Mouse (Mus musculus): ENCODE data around the gene Lpin3. TPM values are rescaled to one million over a fixed set of nuclear protein-coding genes. Genes with fewer than 3 reads are reported as not detected.

The Lpin3 gene
- total and polyA plus RNA-seq, 2 experiments from 2014 or later = 0.10 to 0.27 TPM

DNA sequence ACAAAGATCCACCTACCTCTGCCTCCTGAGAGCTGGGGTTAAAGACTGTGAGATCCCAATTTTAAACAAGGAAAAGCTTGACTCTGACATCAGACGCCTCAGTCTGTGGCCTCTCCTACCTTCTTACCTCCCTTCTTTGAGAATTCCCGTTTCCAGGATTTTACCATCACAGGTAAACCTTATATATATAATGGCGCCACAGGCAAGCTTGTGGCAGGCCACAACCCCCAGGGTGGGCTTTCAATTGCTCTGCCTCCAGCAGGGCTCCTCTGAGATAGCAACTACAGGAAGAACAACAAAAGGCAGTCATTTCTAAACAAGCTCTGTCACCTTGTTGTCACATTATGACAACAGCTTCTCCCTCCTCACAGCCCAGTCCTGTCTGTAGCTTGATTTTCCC, 5.8 kb downstream of the Lpin3 start:
- TF ChIP-seq CTCF (IDR thresholded peaks at IDR 0.05; ENCODE audit: low read depth) = no peak
- no peak overlapping the region for H3K9ac ChIP-seq
- ATAC-seq (no peak), DNase-seq (no peak)
- H3K4me3 ChIP-seq (ENCODE audit: low read depth, low read length) = no peak overlapping the region
- H3K36me3 ChIP-seq (ENCODE audit: insufficient read depth) = no peaks in the 10 kb centered on the region
- H3K4me1 ChIP-seq (ENCODE audit: insufficient read depth) = 0 out of 2 replicates have a peak, but pooled peaks cover 4% of the 10 kb centered on the region
- H3K27me3 ChIP-seq (ENCODE audit: insufficient read depth, low read length) = no peaks in the 10 kb centered on the region
- H3K4me2 ChIP-seq (ENCODE audit: low read depth) = no peak overlapping the region
- no peak overlapping the region for H3K27ac ChIP-seq (ENCODE audit: low read depth, low read length)
- no peaks in the 10 kb centered on the region for H3K9me3 ChIP-seq (ENCODE audit: low read length)
- WGBS = 70% methylated on average over 3 of the region's 3 CpGs

DNA sequence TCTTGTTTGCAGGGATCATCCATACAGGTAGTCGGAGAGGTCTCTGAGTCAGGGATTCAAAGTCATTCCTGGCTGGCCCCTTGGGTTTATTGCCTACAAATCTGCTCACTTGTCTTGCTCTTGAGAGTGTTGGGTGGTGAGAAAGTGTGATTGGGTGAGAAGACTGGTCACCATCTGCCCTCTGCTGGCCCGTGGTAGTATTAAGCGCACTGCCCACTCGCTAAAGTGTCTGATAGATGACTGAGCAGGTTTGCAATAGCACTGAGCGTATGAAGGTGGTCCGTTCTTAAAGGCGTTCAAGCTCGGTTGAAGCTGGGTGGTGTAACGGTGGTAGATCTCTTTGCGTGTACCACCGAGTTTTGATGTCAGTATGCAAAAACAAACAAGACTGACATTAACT, 6.8 kb downstream of the Lpin3 start:
- Histone ChIP-seq H3K9me3 (ENCODE audit: low read length) (no peaks in the 10 kb centered on the region), H3K4me1 (ENCODE audit: insufficient read depth) (0 out of 2 replicates have a peak, but pooled peaks cover 4% of the 10 kb centered on the region), H3K27me3 (ENCODE audit: insufficient read depth, low read length) (no peaks in the 10 kb centered on the region), H3K9ac (no peak overlapping the region), H3K4me2 (ENCODE audit: low read depth) (peak overlapping the region; percentile 63), H3K36me3 (ENCODE audit: insufficient read depth) (no peaks in the 10 kb centered on the region), H3K4me3 (ENCODE audit: low read depth, low read length) (peak overlapping the region; percentile 33), H3K27ac (ENCODE audit: low read depth, low read length) (no peak overlapping the region)
- DNase-seq (peak; percentile 87), ATAC-seq (peak; percentile 94)
- TF ChIP-seq CTCF (IDR thresholded peaks at IDR 0.05; ENCODE audit: low read depth) = peak; percentile 92
- WGBS = 2% methylated on average over 11 of the region's 11 CpGs

DNA sequence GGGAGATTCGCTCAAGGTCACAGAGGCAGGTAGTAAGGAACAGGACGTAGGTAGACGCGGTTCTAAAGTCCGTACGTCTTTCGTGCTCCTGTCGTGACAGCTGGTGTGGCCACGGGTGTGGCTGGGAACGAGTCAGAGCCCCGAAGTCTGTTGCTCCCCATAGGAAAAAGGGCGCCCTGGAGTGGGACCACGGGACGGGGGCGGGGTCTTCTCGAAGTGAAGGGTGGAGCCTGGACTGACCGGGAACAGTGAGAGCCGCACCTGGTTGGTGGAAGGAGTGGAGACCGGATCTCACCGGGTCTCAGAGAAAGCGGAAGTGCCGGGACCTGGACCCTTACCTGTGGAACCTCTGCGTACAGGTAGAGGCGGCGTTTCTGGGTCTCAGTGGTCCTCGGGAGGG, 7.4 kb downstream of the Lpin3 start:
- no peak for DNase-seq

DNA sequence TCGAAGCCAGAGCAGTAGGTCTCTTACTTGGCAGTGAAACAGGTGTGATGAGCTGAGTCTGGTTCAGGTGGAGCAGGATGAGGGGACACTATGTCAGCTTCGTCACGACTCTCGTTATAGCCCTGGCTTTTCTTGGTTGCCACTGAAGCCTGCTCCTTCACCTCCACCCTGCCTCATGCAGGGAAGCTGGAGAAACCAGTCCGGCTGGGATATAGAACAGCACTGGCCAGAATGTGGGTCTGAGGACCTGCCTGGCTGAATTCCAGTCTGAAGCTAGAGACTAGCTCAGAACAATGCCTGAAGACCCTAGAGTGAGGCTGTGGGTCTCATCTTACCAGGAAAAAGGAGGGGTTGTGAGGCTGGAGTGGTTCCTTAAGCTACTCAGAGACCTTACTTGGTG, 10.6 kb downstream of the Lpin3 start:
- ATAC-seq = no peak
- Histone ChIP-seq H3K36me3 (ENCODE audit: insufficient read depth) (no peaks in the 10 kb centered on the region), H3K4me2 (ENCODE audit: low read depth) (no peak overlapping the region), H3K9me3 (ENCODE audit: low read length) (no peaks in the 10 kb centered on the region), H3K4me3 (ENCODE audit: low read depth, low read length) (no peak overlapping the region), H3K27ac (ENCODE audit: low read depth, low read length) (no peak overlapping the region), H3K4me1 (ENCODE audit: insufficient read depth) (0 out of 2 replicates have a peak, but pooled peaks cover 4% of the 10 kb centered on the region), H3K9ac (no peak overlapping the region), H3K27me3 (ENCODE audit: insufficient read depth, low read length) (no peaks in the 10 kb centered on the region)
- DNase-seq = no peak
- WGBS = 88% methylated on average over 5 of the region's 5 CpGs
- TF ChIP-seq CTCF (IDR thresholded peaks at IDR 0.05; ENCODE audit: low read depth) = no peak

More for the DNA sequence above, 7.4 kb downstream of the Lpin3 start:
- Histone ChIP-seq H3K27ac (ENCODE audit: low read depth, low read length) (no peak overlapping the region), H3K4me3 (ENCODE audit: low read depth, low read length) (peak overlapping the region; percentile 33), H3K36me3 (ENCODE audit: insufficient read depth) (no peaks in the 10 kb centered on the region), H3K4me1 (ENCODE audit: insufficient read depth) (0 out of 2 replicates have a peak, but pooled peaks cover 4% of the 10 kb centered on the region), H3K9ac (peak overlapping the region; percentile 22; the same call in 1 of the 2 replicates), H3K9me3 (ENCODE audit: low read length) (no peaks in the 10 kb centered on the region), H3K4me2 (ENCODE audit: low read depth) (peak overlapping the region; percentile 63), H3K27me3 (ENCODE audit: insufficient read depth, low read length) (no peaks in the 10 kb centered on the region)
- TF ChIP-seq CTCF (IDR thresholded peaks at IDR 0.05; ENCODE audit: low read depth) = no peak
- under 1% methylated on average over 26 of the region's 26 CpGs for WGBS
- ATAC-seq = 0 out of 2 replicates have a peak, but pooled peaks have one; percentile 15

DNA sequence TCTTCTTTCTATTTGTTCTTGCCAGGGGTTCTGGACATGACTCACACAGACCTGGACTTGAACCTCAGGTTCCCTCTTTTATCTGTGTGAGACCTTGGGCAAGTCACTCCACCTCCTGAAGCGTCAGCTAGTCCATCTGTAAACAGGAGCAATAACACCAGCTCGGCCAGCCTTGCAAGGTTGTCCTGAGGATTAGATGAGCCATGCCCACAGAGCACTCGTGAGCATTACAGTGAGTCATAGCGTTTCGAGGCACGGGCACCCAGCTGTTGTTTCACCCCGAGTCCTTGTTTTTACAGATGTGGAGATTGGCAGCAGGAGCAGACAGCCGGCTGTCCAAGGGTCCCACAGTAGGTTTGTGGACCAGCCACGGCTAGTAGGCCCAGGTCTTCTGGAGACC, 11.2 kb downstream of the Lpin3 start:
- no peak for DNase-seq
- H3K27ac ChIP-seq (ENCODE audit: low read depth, low read length) = no peak overlapping the region
- no peak overlapping the region for H3K4me2 ChIP-seq (ENCODE audit: low read depth)
- H3K27me3 ChIP-seq (ENCODE audit: insufficient read depth, low read length) = no peaks in the 10 kb centered on the region
- TF ChIP-seq CTCF (IDR thresholded peaks at IDR 0.05; ENCODE audit: low read depth) = no peak
- 0 out of 2 replicates have a peak, but pooled peaks cover 4% of the 10 kb centered on the region for H3K4me1 ChIP-seq (ENCODE audit: insufficient read depth)
- no peak overlapping the region for H3K4me3 ChIP-seq (ENCODE audit: low read depth, low read length)
- H3K9me3 ChIP-seq (ENCODE audit: low read length) = no peaks in the 10 kb centered on the region
- ATAC-seq = no peak
- 90% methylated on average over 9 of the region's 9 CpGs for WGBS
- H3K36me3 ChIP-seq (ENCODE audit: insufficient read depth) = no peaks in the 10 kb centered on the region
- H3K9ac ChIP-seq = no peak overlapping the region

DNA sequence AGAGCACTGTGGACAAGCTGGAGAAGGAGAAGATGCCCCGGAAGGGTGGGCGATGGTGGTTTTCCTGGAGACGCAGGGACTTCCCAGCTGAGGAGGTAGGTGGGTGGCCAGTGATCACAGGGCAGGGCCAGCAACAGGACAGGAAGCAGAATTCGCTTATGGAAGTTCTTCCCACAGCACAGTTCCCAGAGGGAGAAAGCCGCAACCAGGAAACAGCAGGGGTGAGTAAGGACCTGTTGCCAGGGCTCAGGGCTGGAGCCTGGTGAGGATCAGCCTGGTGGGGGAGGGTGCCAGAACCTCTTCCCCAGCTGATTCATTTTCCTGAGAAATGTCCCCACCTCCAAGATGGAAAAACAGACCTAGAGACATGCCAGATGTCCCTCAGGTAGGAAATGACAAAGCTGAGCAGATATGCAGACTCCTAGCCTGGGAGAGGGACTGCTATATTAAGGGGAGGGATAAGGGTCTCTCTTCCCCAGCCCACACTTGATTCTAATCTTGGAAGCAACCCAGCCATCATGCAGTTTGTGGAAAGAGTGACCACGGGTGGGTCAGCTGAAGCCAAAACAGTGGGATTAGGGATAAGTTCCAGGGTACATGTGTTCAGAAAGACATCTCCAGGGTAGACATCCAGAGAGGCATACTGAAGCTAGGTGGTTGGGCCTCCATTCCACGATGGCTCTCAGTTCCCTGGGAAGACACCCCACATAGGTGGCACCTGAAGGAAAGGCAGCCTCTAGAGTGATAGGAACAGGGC, 21.4 kb downstream of the Lpin3 start:
- no peaks in the 10 kb centered on the region for H3K9me3 ChIP-seq (ENCODE audit: low read length)
- H3K4me1 ChIP-seq (ENCODE audit: insufficient read depth) = no peaks in the 10 kb centered on the region
- no peak overlapping the region for H3K4me2 ChIP-seq (ENCODE audit: low read depth)
- DNase-seq (no peak), ATAC-seq (no peak)
- TF ChIP-seq CTCF (IDR thresholded peaks at IDR 0.05; ENCODE audit: low read depth) = no peak
- H3K4me3 ChIP-seq (ENCODE audit: low read depth, low read length) = no peak overlapping the region
- H3K27me3 ChIP-seq (ENCODE audit: insufficient read depth, low read length) = no peaks in the 10 kb centered on the region
- no peaks in the 10 kb centered on the region for H3K36me3 ChIP-seq (ENCODE audit: insufficient read depth)
- no peak overlapping the region for H3K9ac ChIP-seq
- WGBS = 86% methylated on average over 7 of the region's 7 CpGs
- no peak overlapping the region for H3K27ac ChIP-seq (ENCODE audit: low read depth, low read length)

DNA sequence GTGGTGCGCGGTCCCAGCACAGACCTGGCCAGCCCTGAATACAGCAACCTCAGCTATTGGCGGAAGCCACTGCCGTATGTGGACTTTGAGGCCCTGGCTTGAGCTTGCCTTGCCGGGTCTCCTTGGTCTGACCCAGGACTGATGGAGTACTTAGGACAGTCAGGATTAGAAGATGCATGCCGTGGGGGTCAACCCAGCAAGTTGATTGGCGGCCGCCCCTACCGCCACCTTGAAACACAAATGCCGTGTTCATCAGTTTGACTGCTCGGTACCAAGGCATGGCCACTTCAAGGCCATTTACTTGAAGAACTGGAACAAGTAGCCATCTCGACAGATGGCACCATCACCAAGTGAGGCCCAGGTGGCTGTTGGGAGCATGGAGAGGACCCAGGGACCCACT, 24.8 kb downstream of the Lpin3 start:
- H3K27ac ChIP-seq (ENCODE audit: low read depth, low read length) = no peak overlapping the region
- no peaks in the 10 kb centered on the region for H3K4me1 ChIP-seq (ENCODE audit: insufficient read depth)
- H3K4me3 ChIP-seq (ENCODE audit: low read depth, low read length) = no peak overlapping the region
- H3K9ac ChIP-seq = no peak overlapping the region
- DNase-seq = no peak
- 96% methylated on average over 12 of the region's 12 CpGs for WGBS
- no peak for ATAC-seq
- peaks cover 3% of the 10 kb centered on the region for H3K27me3 ChIP-seq (ENCODE audit: insufficient read depth, low read length)
- TF ChIP-seq CTCF (IDR thresholded peaks at IDR 0.05; ENCODE audit: low read depth) = no peak
- H3K36me3 ChIP-seq (ENCODE audit: insufficient read depth) = no peaks in the 10 kb centered on the region
- no peak overlapping the region for H3K4me2 ChIP-seq (ENCODE audit: low read depth)
- H3K9me3 ChIP-seq (ENCODE audit: low read length) = no peaks in the 10 kb centered on the region

Data from forebrain, postnatal 0 days (tissue).